7 mouse cellular contexts compared by ENCODE assay signal in the genomic region with DNA sequence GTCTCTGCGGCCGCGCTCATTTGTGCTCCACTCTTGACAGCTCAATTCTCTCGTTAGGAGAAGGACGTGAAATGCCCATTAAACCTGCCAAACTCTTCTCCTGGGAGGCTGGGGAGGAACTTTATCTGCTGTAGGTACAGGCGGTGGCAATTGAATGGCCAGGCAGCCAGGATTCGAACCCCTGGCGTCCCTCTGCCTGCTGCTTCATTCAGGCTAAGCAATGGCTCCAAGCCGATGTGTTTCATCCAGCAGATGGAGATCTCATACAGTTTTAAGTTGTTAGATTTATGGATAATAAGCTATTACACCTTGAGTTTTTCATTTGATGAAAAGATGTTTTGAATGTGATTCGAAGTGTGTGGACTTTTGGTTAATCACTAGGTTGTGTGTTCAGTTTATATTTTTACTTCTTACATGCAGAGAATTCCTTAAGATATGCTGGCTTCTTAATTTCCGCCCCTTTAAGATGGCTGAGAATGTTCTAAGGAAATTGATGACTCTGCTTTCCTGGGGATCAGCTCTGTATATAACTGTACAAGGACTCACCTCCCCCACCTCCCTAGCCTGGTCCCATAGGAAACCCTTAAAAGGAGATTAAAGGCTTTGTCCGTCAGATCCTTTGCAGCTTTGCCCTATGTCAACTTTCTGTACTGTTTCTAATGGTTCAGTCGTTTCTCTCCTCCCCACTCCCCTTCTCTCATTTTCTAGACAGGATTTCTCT. TPM values are rescaled to one million over a fixed set of nuclear protein-coding genes. Genes with fewer than 3 reads are reported as not detected.
DNase-seq lines count a peak whose midpoint lies in the region; ATAC-seq and TF ChIP-seq lines count a peak whose summit lies in the region.

No protein-coding gene starts in this region.

- peak; percentile 40 for ATAC-seq in forebrain, embryonic 14.5 days
- peak; percentile 11; the same call in 1 of the 2 replicates for ATAC-seq in liver, postnatal 0 days
- peak; percentile 2; the same call in 1 of the 2 replicates for ATAC-seq in stomach, embryonic 14.5 days (ENCODE audit: insufficient number of reproducible peaks, insufficient read depth, low FRiP score, low read depth)

- peak overlapping the region; percentile 82 for H3K9ac ChIP-seq in forebrain, embryonic 14.5 days (ENCODE audit: low read length)
- H3K9ac ChIP-seq in liver, postnatal 0 days (replicated peaks): peak overlapping the region; percentile 78
- peak overlapping the region; percentile 76 for H3K9ac ChIP-seq in stomach, embryonic 14.5 days (replicated peaks; ENCODE audit: low read depth, low read length)

- H3K9me3 ChIP-seq in forebrain, embryonic 14.5 days (replicated peaks; ENCODE audit: control insufficient read depth, low read length): no peaks in the 10 kb centered on the region
- H3K9me3 ChIP-seq in liver, postnatal 0 days (ENCODE audit: low read length): no peaks in the 10 kb centered on the region
- no peaks in the 10 kb centered on the region for H3K9me3 ChIP-seq in stomach, embryonic 14.5 days (ENCODE audit: control insufficient read depth, low read depth, low read length)

- H3K36me3 ChIP-seq in forebrain, embryonic 14.5 days (ENCODE audit: control insufficient read depth, insufficient read depth, low read length): no peaks in the 10 kb centered on the region
- H3K36me3 ChIP-seq in liver, postnatal 0 days (replicated peaks; ENCODE audit: insufficient read depth, low read length): no peaks in the 10 kb centered on the region
- no peaks in the 10 kb centered on the region for H3K36me3 ChIP-seq in stomach, embryonic 14.5 days (ENCODE audit: control insufficient read depth, insufficient read depth, low read length)

- H3K4me1 ChIP-seq in forebrain, embryonic 14.5 days (ENCODE audit: control insufficient read depth, insufficient read depth, low read length): 0 out of 2 replicates have a peak, but pooled peaks cover 2% of the 10 kb centered on the region
- H3K4me1 ChIP-seq in liver, postnatal 0 days (ENCODE audit: insufficient read depth): no peaks in the 10 kb centered on the region
- peaks cover 6% of the 10 kb centered on the region; the same call in 1 of the 2 replicates for H3K4me1 ChIP-seq in stomach, embryonic 14.5 days (ENCODE audit: control insufficient read depth, insufficient read depth, low read length)

- DNase-seq in layer of hippocampus, adult 9-10 months (ENCODE audit: low spot score): peak; percentile 13
- no peak for DNase-seq in layer of hippocampus, adult 9-11 months
- peak; percentile 68 for DNase-seq in brain, adult 2 months (ENCODE audit: low read depth, low spot score)
- peak; percentile 65 for DNase-seq in forebrain, embryonic 14.5 days (ENCODE audit: low spot score)
- no peak for DNase-seq in liver, postnatal 0 days
- DNase-seq in cerebellum, postnatal 4 days (ENCODE audit: low spot score in 2 of 2): no peak

- peak overlapping the region; percentile 63 for H3K4me2 ChIP-seq in forebrain, embryonic 14.5 days (ENCODE audit: low read length)
- peak overlapping the region; percentile 76 for H3K4me2 ChIP-seq in liver, postnatal 0 days (ENCODE audit: low read depth, low read length)
- H3K4me2 ChIP-seq in stomach, embryonic 14.5 days (replicated peaks; ENCODE audit: low read depth, low read length): peak overlapping the region; percentile 66

- H3K4me3 ChIP-seq in forebrain, embryonic 14.5 days (ENCODE audit: low read depth, low read length): peak overlapping the region; percentile 72
- H3K4me3 ChIP-seq in liver, postnatal 0 days (ENCODE audit: low read depth, low read length): peak overlapping the region; percentile 68
- peak overlapping the region; percentile 71 for H3K4me3 ChIP-seq in stomach, embryonic 14.5 days (ENCODE audit: low read depth, low read length)

- no peak for TF ChIP-seq EP300 in liver, postnatal 0 days (IDR thresholded peaks at IDR 0.05; ENCODE audit: low read depth)

- TF ChIP-seq CTCF in liver, postnatal 0 days (IDR thresholded peaks at IDR 0.05; ENCODE audit: low read depth): no peak

- WGBS in forebrain, embryonic 14.5 days: 14% methylated on average over 13 of the region's 13 CpGs
- 18% methylated on average over 13 of the region's 13 CpGs for whole genome bisulfite sequencing in liver, postnatal 0 days (ENCODE audit: insufficient replicate concordance)
- WGBS in stomach, embryonic 14.5 days: 6% methylated on average over 13 of the region's 13 CpGs

- peak overlapping the region; percentile 78 for H3K27ac ChIP-seq in forebrain, embryonic 14.5 days (ENCODE audit: low read depth, low read length)
- peak overlapping the region; percentile 81 for H3K27ac ChIP-seq in liver, postnatal 0 days (ENCODE audit: low read depth)
- H3K27ac ChIP-seq in stomach, embryonic 14.5 days (ENCODE audit: low read length): peak overlapping the region; percentile 81

- no peaks in the 10 kb centered on the region for H3K27me3 ChIP-seq in forebrain, embryonic 14.5 days (replicated peaks; ENCODE audit: control insufficient read depth, insufficient read depth, low read length)
- no peaks in the 10 kb centered on the region for H3K27me3 ChIP-seq in liver, postnatal 0 days (ENCODE audit: insufficient read depth, low read length)
- H3K27me3 ChIP-seq in stomach, embryonic 14.5 days (ENCODE audit: control insufficient read depth, insufficient read depth, low read length): no peaks in the 10 kb centered on the region

RNA-seq across cellular contexts. Expression of a gene that starts 0.7 kb away (rescaled TPM):
- polyA plus RNA-seq in forebrain, embryonic 14.5 days (2014; fragmentation: Nextera tagmentation; extraction: Ambion mirVana): 10.2 and 12.6 TPM in 2 replicates
- polyA plus RNA-seq in liver, postnatal 0 days (2015; fragmentation: Nextera tagmentation; extraction: Ambion mirVana): 3.6 and 3.8 TPM in 2 replicates
- polyA plus RNA-seq in stomach, embryonic 14.5 days (2014; fragmentation: Nextera tagmentation; extraction: Ambion mirVana): 12.7 and 13.3 TPM in 2 replicates

RNA-seq across cellular contexts. Expression of a gene that starts 47.8 kb away (rescaled TPM):
- polyA plus RNA-seq in forebrain, embryonic 14.5 days (2014; fragmentation: Nextera tagmentation; extraction: Ambion mirVana): 5.4 and 6.0 TPM in 2 replicates
- 2.5 and 3.6 TPM in 2 replicates for polyA plus RNA-seq in liver, postnatal 0 days (2015; fragmentation: Nextera tagmentation; extraction: Ambion mirVana)
- polyA plus RNA-seq in stomach, embryonic 14.5 days (2014; fragmentation: Nextera tagmentation; extraction: Ambion mirVana): 8.6 and 9.9 TPM in 2 replicates

RNA-seq across cellular contexts. Expression of a gene that starts 55.9 kb away (rescaled TPM):
- 76.3 and 84.1 TPM in 2 replicates for polyA plus RNA-seq in forebrain, embryonic 14.5 days (2014; fragmentation: Nextera tagmentation; extraction: Ambion mirVana)
- polyA plus RNA-seq in liver, postnatal 0 days (2015; fragmentation: Nextera tagmentation; extraction: Ambion mirVana): 23.4 and 26.3 TPM in 2 replicates
- polyA plus RNA-seq in stomach, embryonic 14.5 days (2014; fragmentation: Nextera tagmentation; extraction: Ambion mirVana): 61.2 and 65.1 TPM in 2 replicates

Comparison
In these comparisons a context has a peak if more than half of its experiments do, and no peak if none do; other contexts are left out.
1. DNase-seq: peak in layer of hippocampus, adult 9-10 months (single experiment), brain, adult 2 months (single experiment) and forebrain, embryonic 14.5 days (single experiment); none in layer of hippocampus, adult 9-11 months (single experiment), liver, postnatal 0 days (single experiment) and cerebellum, postnatal 4 days (0 of 2).
2. Peak in every context shown above with its lines, with median percentiles within 50 percentile points of each other: ATAC-seq, H3K27ac ChIP-seq, H3K4me2 ChIP-seq, H3K4me3 ChIP-seq and H3K9ac ChIP-seq.